Comparison of ENCODE assay signal across 20 mouse cellular contexts in genomic region chr19:44553286-44553685, GRCm38 (mm10). TPM values are rescaled to one million over a fixed set of nuclear protein-coding genes. Genes with fewer than 3 reads are reported as not detected.
DNase-seq lines count a peak whose midpoint lies in the region; ATAC-seq and TF ChIP-seq lines count a peak whose summit lies in the region.
"Had no signal": no experiment of that assay in that cellular context is flagged by ENCODE, and none has a peak within 500 bp of the region (broad histone marks: within the 10 kb centered on the region; RNA-seq: fewer than 3 reads in every experiment).

No protein-coding gene starts in this region.

- H3K27me3 ChIP-seq in heart, postnatal 0 days (ENCODE audit: control insufficient read depth, insufficient read depth, low read length), result no peaks in the 10 kb centered on the region
- 0 out of 2 replicates have a peak, but pooled peaks cover under 1% of the 10 kb centered on the region for H3K27me3 ChIP-seq in G1E (ENCODE audit: insufficient read depth, low read length)
- peaks cover 7% of the 10 kb centered on the region for H3K27me3 ChIP-seq in embryonic facial prominence, embryonic 10.5 days (replicated peaks; ENCODE audit: low read depth, poor library complexity, severe bottlenecking)
- H3K27me3 ChIP-seq in forebrain, embryonic 12.5 days, result peaks cover 8% of the 10 kb centered on the region
- H3K27me3 ChIP-seq: embryonic facial prominence, embryonic 12.5 days had no signal

- peaks cover 9% of the 10 kb centered on the region for H3K4me1 ChIP-seq in heart, postnatal 0 days (ENCODE audit: control insufficient read depth, insufficient read depth)
- peaks cover 20% of the 10 kb centered on the region for H3K4me1 ChIP-seq in G1E (ENCODE audit: insufficient read depth, low read depth, low read length)
- H3K4me1 ChIP-seq in embryonic facial prominence, embryonic 10.5 days, result peaks cover 16% of the 10 kb centered on the region
- peaks cover 15% of the 10 kb centered on the region for H3K4me1 ChIP-seq in forebrain, embryonic 12.5 days

- intact Hi-C loops in heart, postnatal 25 days (cut with DNase I), result no loop called here

- no peak overlapping the region for H3K27ac ChIP-seq in heart, postnatal 0 days (ENCODE audit: low read depth)
- H3K27ac ChIP-seq in embryonic facial prominence, embryonic 10.5 days (replicated peaks), result no peak overlapping the region
- H3K27ac ChIP-seq in forebrain, embryonic 12.5 days, result no peak overlapping the region
- H3K27ac ChIP-seq: embryonic facial prominence, embryonic 12.5 days; forebrain, embryonic 15.5 days had no signal

- no peaks in the 10 kb centered on the region for H3K9me3 ChIP-seq in heart, postnatal 0 days (replicated peaks; ENCODE audit: control insufficient read depth, low read length)
- no peaks in the 10 kb centered on the region for H3K9me3 ChIP-seq in G1E (replicated peaks)
- no peaks in the 10 kb centered on the region for H3K9me3 ChIP-seq in embryonic facial prominence, embryonic 10.5 days
- no peaks in the 10 kb centered on the region for H3K9me3 ChIP-seq in forebrain, embryonic 12.5 days
- H3K9me3 ChIP-seq: embryonic facial prominence, embryonic 12.5 days; forebrain, embryonic 15.5 days had no signal

- DNase-seq in heart, postnatal 0 days (ENCODE audit: low spot score), result no peak
- DNase-seq in heart, postnatal 25 days (ENCODE audit: low spot score), result no peak
- no peak for DNase-seq in G1E (ENCODE audit: low spot score)
- no peak for DNase-seq in embryonic facial prominence, embryonic 10.5 days (ENCODE audit: low spot score)
- DNase-seq in kidney, postnatal 25 days, result peak; percentile 28 to 72
- no peak for DNase-seq in frontal cortex, adult 2 months (ENCODE audit: extremely low spot score in 1 of 2, low spot score in 1 of 2)
- DNase-seq: cerebellum, adult 9-10 months; gastrocnemius, postnatal 25 days; heart, postnatal 36 days; liver, postnatal 0 days; retina, postnatal 1 day; spleen, adult 18-20 months; thymus, postnatal 4 days had no signal

- H3K36me3 ChIP-seq in heart, postnatal 0 days (replicated peaks; ENCODE audit: control insufficient read depth, insufficient read depth, low read length), result peaks cover 51% of the 10 kb centered on the region
- H3K36me3 ChIP-seq in G1E (replicated peaks), result peaks cover 56% of the 10 kb centered on the region
- peaks cover 54% of the 10 kb centered on the region for H3K36me3 ChIP-seq in embryonic facial prominence, embryonic 10.5 days (replicated peaks)
- peaks cover 47% of the 10 kb centered on the region for H3K36me3 ChIP-seq in forebrain, embryonic 12.5 days (replicated peaks)

- no peak for TF ChIP-seq EP300 in heart, postnatal 0 days (IDR thresholded peaks at IDR 0.05; ENCODE audit: low read depth)

- no peak for TF ChIP-seq CTCF in heart, postnatal 0 days (IDR thresholded peaks at IDR 0.05; ENCODE audit: low read depth)
- TF ChIP-seq CTCF in G1E (IDR thresholded peaks at IDR 0.05; ENCODE audit: low read depth, low read length), result no peak

- 0 out of 2 replicates have a peak overlapping the region, but pooled peaks have one; percentile 95 for H3K9ac ChIP-seq in heart, postnatal 0 days (replicated peaks; ENCODE audit: low read depth, low read length)
- no peak overlapping the region for H3K9ac ChIP-seq in forebrain, embryonic 12.5 days
- H3K9ac ChIP-seq: embryonic facial prominence, embryonic 12.5 days; forebrain, embryonic 15.5 days had no signal

- WGBS in heart, postnatal 0 days, result 96% methylated on average over 4 of the region's 4 CpGs
- 97% methylated on average over 4 of the region's 4 CpGs for WGBS in embryonic facial prominence, embryonic 10.5 days
- WGBS in forebrain, embryonic 12.5 days, result 92% methylated on average over 4 of the region's 4 CpGs

- H3K4me3 ChIP-seq in heart, postnatal 0 days (ENCODE audit: low read depth, low read length), result no peak overlapping the region
- peak overlapping the region; percentile 30; the same call in 1 of the 2 replicates for H3K4me3 ChIP-seq in G1E (ENCODE audit: low read depth, low read length)
- peak overlapping the region; percentile 96; the same call in 1 of the 2 replicates for H3K4me3 ChIP-seq in embryonic facial prominence, embryonic 10.5 days
- H3K4me3 ChIP-seq in forebrain, embryonic 12.5 days (replicated peaks), result no peak overlapping the region

- 0 out of 2 replicates have a peak overlapping the region, but pooled peaks have one; percentile 94 for H3K4me2 ChIP-seq in heart, postnatal 0 days (ENCODE audit: low read depth, low read length)
- no peak overlapping the region for H3K4me2 ChIP-seq in forebrain, embryonic 12.5 days

- ATAC-seq in heart, postnatal 0 days (ENCODE audit: insufficient read depth, low read depth), result no peak
- no peak for ATAC-seq in G1E (ENCODE audit: extremely low read depth, insufficient number of reproducible peaks, low FRiP score, poor library complexity, severe bottlenecking)
- no peak for ATAC-seq in forebrain, embryonic 12.5 days (ENCODE audit: low FRiP score)
- ATAC-seq: CD4-positive, CD25-positive, alpha-beta regulatory T cell, adult 4 months; forebrain, embryonic 15.5 days; liver, postnatal 0 days had no signal

RNA-seq across cellular contexts. Expression of gene Gm20538, which starts 0.7 kb away (rescaled TPM):
- total RNA-seq in heart, postnatal 0 days (2014; rRNA removed; ENCODE audit: low replicate concordance), result not detected in 2 replicates
- polyA plus RNA-seq in heart, postnatal 0 days (2015; fragmentation: Nextera tagmentation; extraction: Ambion mirVana), result not detected in 2 replicates
- not detected for total RNA-seq in heart, postnatal 25 days (2021)
- total RNA-seq in G1E (2014; fragmentation: Nextera tagmentation) (not detected in 2 replicates), G1E (2017) (not detected in 2 replicates)
- not detected in 2 replicates for polyA plus RNA-seq in G1E (2012)
- polyA plus RNA-seq in embryonic facial prominence, embryonic 10.5 days (2016; fragmentation: Nextera tagmentation; extraction: Ambion mirVana), result not detected in 2 replicates
- polyA plus RNA-seq in frontal cortex, adult 2 months (2012; rRNA removed), result not detected in 2 replicates
- not detected in 2 replicates for polyA plus RNA-seq in forebrain, embryonic 12.5 days (2016; fragmentation: Nextera tagmentation; extraction: Ambion mirVana)
- total RNA-seq: gastrocnemius, postnatal 25 days; heart, postnatal 36 days; layer of hippocampus, postnatal 10 days had no signal
- polyA plus RNA-seq: brain, embryonic 14.5 days; CD4-positive, CD25-positive, alpha-beta regulatory T cell, adult 4 months; embryonic facial prominence, embryonic 12.5 days; forebrain, embryonic 15.5 days; limb, embryonic 11.5 days; liver, postnatal 0 days had no signal

RNA-seq across cellular contexts. Expression of gene Ndufb8, which starts 2.0 kb away (rescaled TPM):
- total RNA-seq in heart, postnatal 0 days (2014; rRNA removed; ENCODE audit: low replicate concordance), result 1,695 and 1,852 TPM in 2 replicates
- 2,183 and 2,286 TPM in 2 replicates for polyA plus RNA-seq in heart, postnatal 0 days (2015; fragmentation: Nextera tagmentation; extraction: Ambion mirVana)
- total RNA-seq in heart, postnatal 25 days (2021), result 1,000 to 10,000 TPM; 2,025 to 2,150 TPM
- total RNA-seq in G1E (2014; fragmentation: Nextera tagmentation) (93.1 and 136 TPM in 2 replicates), G1E (2017) (362 and 370 TPM in 2 replicates)
- 214 and 238 TPM in 2 replicates for polyA plus RNA-seq in G1E (2012)
- polyA plus RNA-seq in embryonic facial prominence, embryonic 10.5 days (2016; fragmentation: Nextera tagmentation; extraction: Ambion mirVana), result 645 and 648 TPM in 2 replicates
- 501 and 602 TPM in 2 replicates for polyA plus RNA-seq in frontal cortex, adult 2 months (2012; rRNA removed)
- 378 and 384 TPM in 2 replicates for polyA plus RNA-seq in forebrain, embryonic 12.5 days (2016; fragmentation: Nextera tagmentation; extraction: Ambion mirVana)

RNA-seq across cellular contexts. Expression of gene Sec31b, which starts 7.6 kb away (rescaled TPM):
- total RNA-seq in heart, postnatal 0 days (2014; rRNA removed; ENCODE audit: low replicate concordance), result 4.2 and 5.5 TPM in 2 replicates
- 1.6 and 1.8 TPM in 2 replicates for polyA plus RNA-seq in heart, postnatal 0 days (2015; fragmentation: Nextera tagmentation; extraction: Ambion mirVana)
- 1 to 10 TPM; 6.5 to 6.9 TPM for total RNA-seq in heart, postnatal 25 days (2021)
- total RNA-seq in G1E (2014; fragmentation: Nextera tagmentation), result 0.98 and 1.4 TPM in 2 replicates
- total RNA-seq in G1E (2017), result 0.12 and 0.16 TPM in 2 replicates
- polyA plus RNA-seq in G1E (2012), result 0.21 and 0.37 TPM in 2 replicates
- polyA plus RNA-seq in embryonic facial prominence, embryonic 10.5 days (2016; fragmentation: Nextera tagmentation; extraction: Ambion mirVana), result 0.66 and 0.97 TPM in 2 replicates
- 0.40 and 0.56 TPM in 2 replicates for polyA plus RNA-seq in frontal cortex, adult 2 months (2012; rRNA removed)
- 0.36 and 0.42 TPM in 2 replicates for polyA plus RNA-seq in forebrain, embryonic 12.5 days (2016; fragmentation: Nextera tagmentation; extraction: Ambion mirVana)

RNA-seq across cellular contexts. Expression of gene Hif1an, which starts 9.4 kb away (rescaled TPM):
- 10.5 and 16.9 TPM in 2 replicates for total RNA-seq in heart, postnatal 0 days (2014; rRNA removed; ENCODE audit: low replicate concordance)
- polyA plus RNA-seq in heart, postnatal 0 days (2015; fragmentation: Nextera tagmentation; extraction: Ambion mirVana), result 14.4 and 15.9 TPM in 2 replicates
- 10 to 100 TPM; 56.5 to 58.9 TPM for total RNA-seq in heart, postnatal 25 days (2021)
- total RNA-seq in G1E (2014; fragmentation: Nextera tagmentation), result 11.7 and 12.5 TPM in 2 replicates
- 7.4 and 9.9 TPM in 2 replicates for total RNA-seq in G1E (2017)
- 14.2 and 15.0 TPM in 2 replicates for polyA plus RNA-seq in G1E (2012)
- polyA plus RNA-seq in embryonic facial prominence, embryonic 10.5 days (2016; fragmentation: Nextera tagmentation; extraction: Ambion mirVana), result 48.7 and 52.2 TPM in 2 replicates
- 25.3 and 26.5 TPM in 2 replicates for polyA plus RNA-seq in frontal cortex, adult 2 months (2012; rRNA removed)
- 46.5 and 48.9 TPM in 2 replicates for polyA plus RNA-seq in forebrain, embryonic 12.5 days (2016; fragmentation: Nextera tagmentation; extraction: Ambion mirVana)

Comparison
In these comparisons a context has a peak if more than half of its experiments do, and no peak if none do; other contexts are left out.
1. DNase-seq: peak in kidney, postnatal 25 days (2 of 2); none in heart, postnatal 0 days (single experiment), heart, postnatal 25 days (single experiment), G1E (single experiment), embryonic facial prominence, embryonic 10.5 days (single experiment) and frontal cortex, adult 2 months (0 of 2).
2. H3K4me3 ChIP-seq: peak in G1E (single experiment) and embryonic facial prominence, embryonic 10.5 days (single experiment); none in heart, postnatal 0 days (single experiment) and forebrain, embryonic 12.5 days (single experiment).